Mouse (Mus musculus): ENCODE results near the gene Gpr61.

- no peak for TF ChIP-seq CTCF (IDR thresholded peaks at IDR 0.05; ENCODE audit: low read depth)
- no peak for TF ChIP-seq EP300 (IDR thresholded peaks at IDR 0.05; ENCODE audit: low read depth)
Observed at GRCm38 (mm10) chr3:108131216-108131615, 23.5 kb downstream of the Gpr61 start.
